Mouse (Mus musculus) CD4-positive helper T cell, adult 2 months (primary cell): ENCODE data around the gene Sae1.
"Not testable (repeated sequence)": the region's sequence is repeated elsewhere in the genome, so short reads cannot be mapped to it uniquely, and the experiment has no call there.

ENCODE experiments used
- DNase-seq: peaks from one replicate; pipeline ENCODE4 v3.0.0-alpha.2; 2012; ENCODE audit warnings: low read depth, missing footprints, low spot score

Sae1 gene

DNA sequence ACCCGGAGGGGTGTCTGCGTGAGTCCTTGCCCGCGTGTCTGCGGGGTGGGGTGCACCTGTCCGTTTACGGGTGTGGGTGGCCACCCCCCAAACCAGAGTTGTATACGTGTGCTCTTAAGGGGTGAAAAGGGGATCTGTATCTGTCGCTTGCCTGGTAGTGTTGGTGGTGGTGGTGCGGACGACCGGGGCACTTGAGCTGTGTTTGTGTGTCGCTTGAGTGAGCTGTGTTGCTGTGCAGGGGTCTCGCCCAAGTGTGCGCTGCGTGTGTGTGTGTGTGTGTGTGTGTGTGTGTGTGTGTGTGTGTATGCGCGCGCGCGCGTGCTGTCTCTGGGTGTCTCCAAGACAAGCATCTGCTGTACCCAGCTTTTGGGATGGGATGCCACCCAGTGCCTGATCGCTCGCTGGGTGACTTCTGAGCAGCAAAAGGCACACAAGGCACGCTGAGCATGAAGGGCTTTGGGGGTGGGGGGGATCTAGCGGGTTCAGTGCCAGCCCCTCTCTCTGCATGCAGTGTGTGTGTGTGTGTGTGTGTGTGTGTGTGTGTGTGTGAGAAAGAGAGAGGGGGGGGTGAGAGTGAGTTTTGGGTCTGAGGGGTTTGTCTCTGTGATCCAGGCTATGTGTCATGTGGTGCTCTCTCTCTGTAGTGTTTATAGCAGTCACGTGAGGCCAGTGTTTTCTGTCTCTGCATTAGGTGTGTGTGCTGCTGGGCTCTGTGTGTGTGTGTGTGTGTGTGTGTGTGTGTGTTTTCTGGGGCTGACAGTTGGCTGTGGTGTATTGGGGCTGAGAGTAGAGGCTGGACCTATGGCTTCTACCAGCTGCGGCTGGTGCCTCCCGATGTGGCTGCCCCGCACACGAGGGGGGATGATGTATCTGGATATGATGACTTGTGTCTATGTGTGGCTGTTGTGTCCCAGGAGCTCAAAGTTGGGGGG, 76.8 kb downstream of the Sae1 start:
- peak; percentile 81 for DNase-seq

DNA sequence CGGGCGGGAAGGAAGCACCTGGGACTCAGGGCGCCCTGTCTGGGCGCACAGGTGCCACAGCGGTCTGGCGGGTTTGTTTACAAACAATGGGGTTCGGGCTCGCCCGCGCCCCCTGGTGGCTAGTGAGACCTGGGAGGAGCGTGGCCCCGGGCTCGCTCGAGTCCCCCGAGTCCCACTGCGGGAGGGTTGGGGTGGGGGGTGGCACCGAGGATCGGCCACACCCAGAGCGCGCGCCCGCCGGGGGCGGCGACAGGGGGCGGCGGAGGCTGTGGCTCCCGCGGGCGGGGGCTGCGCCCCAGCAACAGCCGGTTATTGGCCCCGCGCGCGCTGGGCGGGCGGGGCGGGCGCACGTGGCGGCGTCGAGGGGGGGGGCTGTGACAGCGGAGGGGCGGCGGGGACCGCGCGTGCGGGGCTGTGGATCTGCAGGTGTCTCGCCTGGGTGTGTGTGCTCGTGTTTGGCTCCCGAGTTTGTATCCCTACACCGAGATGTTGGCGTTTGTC, 77.5 kb downstream of the Sae1 start:
- peak; percentile 93 for DNase-seq

DNA sequence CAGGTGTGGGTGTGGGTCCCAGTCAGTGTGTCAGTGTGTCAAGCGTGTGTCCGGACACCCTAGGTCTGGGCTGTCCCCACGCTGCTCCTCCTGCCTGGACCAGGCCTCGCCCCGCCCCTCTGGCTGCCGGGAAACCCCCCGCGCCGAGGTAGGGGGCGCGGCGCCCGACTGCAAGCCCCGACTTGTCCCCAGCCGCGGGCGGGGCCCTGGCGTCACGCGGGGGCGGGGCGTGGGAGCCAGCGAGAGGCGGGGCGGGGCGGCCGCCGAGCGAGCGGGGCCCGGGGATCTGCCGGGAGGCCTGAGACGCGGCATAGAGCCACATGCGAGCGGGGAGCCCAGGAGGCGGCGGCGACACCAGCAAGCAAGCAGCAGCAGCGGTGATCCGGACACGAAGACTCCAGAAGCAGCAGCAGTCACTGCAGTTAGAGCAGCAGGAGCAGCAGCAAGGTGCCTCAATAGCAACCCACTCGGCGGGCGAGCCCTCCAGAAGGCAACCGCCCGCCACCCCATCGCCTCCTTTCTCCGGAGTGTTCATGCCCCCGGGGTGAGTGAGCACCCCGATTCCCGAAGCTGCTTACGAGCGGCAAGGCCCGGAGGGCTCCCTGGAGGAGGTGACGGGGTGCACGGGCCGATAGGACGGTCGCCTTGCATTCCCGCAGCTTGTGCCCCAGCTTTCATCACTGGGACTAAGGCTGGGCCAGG, 78.1 kb downstream of the Sae1 start:
- DNase-seq, result peak; percentile 91

DNA sequence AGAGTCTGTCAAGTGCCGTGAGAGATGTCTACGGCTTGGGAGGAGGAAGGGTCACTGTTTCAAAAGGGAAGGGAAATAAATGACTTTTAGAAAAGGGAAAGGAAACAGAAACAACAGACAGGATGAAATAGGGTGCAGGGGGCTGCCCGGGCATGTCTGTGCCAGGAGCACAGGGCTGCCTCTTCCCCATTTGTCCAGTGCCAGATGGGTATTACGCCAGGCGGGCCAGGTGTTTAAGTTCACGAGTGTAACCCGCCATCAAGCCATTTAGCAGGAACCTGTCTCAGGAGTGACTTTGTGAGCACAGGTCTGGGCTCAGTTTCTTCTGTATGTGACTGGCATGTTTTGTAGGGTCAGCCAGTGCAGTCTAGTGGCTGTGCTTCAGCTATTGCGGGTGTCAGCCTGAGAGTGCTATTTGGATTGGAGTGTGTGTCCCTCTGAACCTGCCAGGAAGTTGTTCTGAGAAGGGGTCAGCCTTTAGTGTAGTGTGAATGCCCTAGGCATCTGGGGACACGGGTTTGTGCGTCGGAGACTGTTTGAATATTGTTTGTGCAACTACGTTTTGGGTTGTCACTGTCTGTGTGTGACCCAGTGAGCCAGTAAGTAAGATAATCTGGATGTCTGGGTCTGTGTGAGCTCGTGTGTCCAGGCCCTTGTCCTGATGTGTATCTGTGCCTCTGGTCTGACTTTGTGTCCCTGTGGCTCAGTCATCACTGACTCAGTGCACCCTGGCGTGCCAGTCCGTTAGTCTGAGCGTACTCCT, 78.9 kb downstream of the Sae1 start:
- peak; percentile 41 for DNase-seq

GRCm38 (mm10) chr7:16308093-16308492, 79.5 kb downstream of the Sae1 start, which contains the start of gene Bbc3:
Gene Bbc3 (plus strand): TSS chr7:16308393.
- DNase-seq, result not testable (repeated sequence)

DNA sequence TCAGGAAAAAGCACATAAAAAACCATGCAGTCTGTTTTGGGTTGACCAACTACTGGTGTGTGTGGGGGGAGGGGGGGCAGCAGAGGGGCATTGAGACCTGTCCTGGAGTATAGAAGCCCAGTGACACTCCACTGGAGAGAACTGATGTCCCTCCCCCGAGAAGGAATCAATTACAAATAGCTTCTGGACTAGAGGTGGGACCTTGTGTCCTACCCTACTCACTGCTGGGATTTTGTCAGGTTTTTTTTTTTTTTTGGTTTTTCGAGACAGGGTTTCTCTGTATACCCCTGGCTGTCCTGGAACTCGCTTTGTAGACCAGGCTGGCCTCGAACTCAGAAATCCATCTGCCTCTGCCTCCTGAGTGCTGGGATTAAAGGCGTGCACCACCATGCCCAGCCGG, 80.5 kb downstream of the Sae1 start:
- DNase-seq, result not testable (repeated sequence)

- peak; percentile 85 for DNase-seq
These were observed 88.1 kb downstream of the Sae1 start for GRCm38 (mm10) chr7:16299419-16300035.

DNA sequence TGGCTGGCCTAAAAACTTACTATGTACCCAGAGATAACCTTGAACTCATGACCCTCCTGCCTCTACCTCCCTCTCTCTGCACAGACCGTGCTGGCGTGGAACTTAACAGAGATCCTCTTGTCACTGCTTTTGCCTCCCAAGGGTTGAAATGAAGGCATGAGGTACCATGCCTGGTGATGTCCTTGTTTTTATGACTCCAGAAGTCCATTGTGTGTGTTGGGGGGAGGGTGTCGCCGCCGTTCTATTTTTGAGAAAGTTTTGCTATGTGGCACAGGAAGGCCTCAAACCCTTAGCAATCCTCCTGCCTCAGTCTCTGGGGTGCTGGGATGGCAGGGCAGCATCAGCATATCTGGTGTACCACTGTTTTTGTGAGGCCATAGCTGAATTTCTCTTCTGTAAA, 88.7 kb downstream of the Sae1 start:
- no peak for DNase-seq

GRCm38 (mm10) chr7:16297616-16298015, 90.0 kb downstream of the Sae1 start:
- no peak for DNase-seq

GRCm38 (mm10) chr7:16296766-16297390, 90.7 kb downstream of the Sae1 start:
- peak; percentile 95 for DNase-seq

DNA sequence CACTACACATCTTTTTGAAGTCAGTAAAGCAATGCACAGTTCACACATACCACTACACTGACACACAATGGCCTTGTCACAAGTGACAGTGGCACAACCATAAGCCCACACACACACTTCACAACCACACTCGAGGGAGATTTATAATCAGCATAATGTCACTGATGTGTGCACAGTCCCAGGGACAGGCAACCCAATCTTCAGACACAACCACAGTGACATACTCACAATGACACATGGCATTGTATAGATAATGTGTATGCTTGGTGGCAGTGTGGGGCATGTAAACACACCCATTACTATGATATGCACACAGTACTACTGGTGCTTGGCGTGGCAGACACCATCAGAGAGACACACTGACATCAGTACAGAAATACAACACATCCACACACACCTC, 91.5 kb downstream of the Sae1 start:
- peak; percentile 47 for DNase-seq

DNA sequence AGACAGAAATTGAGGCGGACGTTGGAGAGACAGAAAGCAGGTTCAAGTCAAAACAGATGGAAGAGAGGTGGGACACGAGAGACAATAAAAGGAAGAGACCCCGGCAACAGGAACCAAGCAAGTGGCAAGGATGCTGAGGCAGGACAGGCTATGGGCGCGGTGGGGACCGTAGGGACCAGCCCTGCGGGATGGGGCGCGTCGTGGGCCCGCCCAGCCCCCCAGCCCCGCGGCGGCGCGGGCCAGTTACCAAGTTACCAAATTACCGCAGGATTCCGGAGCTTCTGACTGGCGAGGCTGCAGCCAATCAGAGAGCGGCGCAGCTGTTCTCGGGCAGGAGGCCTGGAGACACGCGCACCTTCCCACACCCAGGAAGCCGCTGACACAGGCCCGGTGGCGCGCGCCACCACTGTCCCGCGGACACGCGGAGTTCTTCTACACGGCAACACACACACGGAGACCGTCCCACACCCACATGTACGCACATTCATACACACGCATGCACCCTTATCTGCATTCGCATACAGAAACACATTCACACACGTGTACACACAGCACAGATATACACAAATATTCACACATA, 92.2 kb downstream of the Sae1 start:
- DNase-seq, result peak; percentile 95

DNA sequence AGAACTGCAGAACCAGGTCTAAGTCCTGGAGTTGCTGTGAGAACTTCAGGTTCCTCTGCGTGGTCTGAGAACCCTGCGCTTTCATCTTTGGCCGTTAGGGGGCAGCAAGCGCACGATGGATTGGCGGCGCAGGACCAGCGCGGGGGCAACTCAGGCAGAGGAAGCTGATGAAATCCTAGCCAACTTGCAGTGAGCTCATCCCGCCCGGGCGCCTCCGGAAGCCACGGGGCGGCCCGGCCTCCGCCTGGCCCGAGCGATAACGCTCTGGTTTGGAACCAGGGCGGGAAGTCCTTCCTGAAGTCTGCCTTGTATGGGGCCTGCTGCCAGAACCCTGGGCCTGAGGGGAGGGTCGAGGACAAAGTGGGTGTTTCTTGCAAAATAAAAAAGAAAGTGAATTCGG, 92.8 kb downstream of the Sae1 start:
- DNase-seq, result peak; percentile 94

DNA sequence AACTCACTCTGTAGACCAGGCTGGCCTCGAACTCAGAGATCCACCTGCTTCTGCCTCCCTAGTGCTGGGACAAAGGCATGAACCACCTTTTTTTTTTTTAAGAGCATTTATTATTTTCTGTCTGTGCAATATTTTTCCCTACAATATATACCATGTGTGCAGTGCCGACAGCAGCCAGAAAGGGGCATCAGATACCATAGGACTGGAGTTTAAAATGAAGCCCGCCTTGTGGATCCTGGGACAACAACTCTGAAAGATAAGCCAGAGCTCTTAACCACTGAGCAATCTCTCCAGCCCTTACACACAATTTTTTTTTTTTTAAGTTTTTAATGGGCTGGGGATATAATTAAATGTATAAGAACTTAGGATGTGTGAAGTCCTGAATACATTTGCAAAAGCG, 93.3 kb downstream of the Sae1 start:
- DNase-seq, result peak; percentile 74

- DNase-seq, result no peak
These were observed 99.8 kb downstream of the Sae1 start for GRCm38 (mm10) chr7:16287791-16288190.

- no peak for DNase-seq
These were observed 100.6 kb downstream of the Sae1 start for GRCm38 (mm10) chr7:16287016-16287415.

DNA sequence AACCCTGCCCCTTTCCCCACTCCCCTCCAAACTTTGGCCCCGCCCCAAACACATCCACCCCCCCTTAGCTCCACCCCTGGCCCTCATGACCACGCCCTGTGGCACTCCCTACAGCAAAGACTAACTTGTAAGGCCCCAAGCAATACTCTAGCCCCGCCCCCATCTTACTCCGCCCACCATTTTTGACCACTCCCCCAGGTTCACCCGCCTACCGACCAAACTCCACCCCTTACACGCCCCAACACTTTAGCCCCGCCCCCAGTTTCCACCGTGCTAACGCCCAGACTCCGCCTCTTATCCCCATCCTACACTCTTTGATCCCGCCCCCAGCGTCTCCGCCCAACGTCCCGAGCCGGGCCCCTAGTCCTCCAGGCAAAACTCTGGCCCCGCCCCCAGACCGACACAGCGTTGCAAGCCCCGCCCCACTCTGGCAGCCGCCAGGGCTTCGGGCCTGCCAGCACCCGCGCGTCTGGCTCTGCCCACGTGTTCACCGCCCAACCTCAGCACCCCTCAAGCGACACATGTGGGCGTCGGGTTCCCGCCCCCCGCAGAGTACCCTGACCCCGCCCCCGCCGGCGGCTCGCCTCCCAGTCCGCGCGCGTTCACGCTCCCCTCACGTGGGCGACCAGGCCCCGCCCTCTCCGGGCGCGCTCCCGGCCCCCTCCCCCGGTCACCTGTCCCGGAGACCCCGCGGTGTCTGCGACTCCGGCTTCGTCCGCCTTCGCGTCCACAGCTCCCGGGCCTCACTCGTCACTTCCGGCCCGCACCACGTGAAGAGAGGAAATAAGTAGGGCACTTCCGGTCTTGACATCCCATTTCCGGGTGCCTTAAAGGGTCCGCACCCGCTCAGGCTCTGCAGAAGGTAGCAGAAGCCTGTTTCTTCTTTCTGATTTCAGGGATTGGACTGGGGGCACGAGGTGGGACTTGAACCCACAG, 101.3 kb downstream of the Sae1 start, which contains the start of gene Ccdc9:
TSS of gene Ccdc9 (minus strand) at position 770 of the 936 bp plus-strand sequence.
- peak; percentile 97 for DNase-seq

- peak; percentile 73 for DNase-seq
These were observed 102.1 kb downstream of the Sae1 start for GRCm38 (mm10) chr7:16285450-16286025.

DNA sequence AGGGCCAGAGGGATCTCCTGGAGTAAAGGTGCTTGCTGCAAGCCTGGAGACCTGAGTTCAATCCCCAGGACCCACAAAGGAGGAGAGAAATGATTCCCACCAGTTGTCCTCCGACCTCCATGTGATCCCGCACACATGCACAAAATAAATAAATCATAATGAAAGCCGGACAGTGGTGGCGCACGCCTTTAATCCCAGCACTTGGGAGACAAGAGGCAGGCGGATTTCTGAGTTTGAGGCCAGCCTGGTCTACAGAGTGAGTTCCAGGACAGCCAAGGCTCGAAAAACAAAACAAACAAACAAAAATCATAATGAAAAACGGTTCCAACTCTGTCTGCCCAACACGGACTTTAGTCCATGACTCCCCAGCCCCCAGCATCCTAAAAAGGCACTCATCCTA, 102.7 kb downstream of the Sae1 start:
- no peak for DNase-seq
